ENCODE assay signal across 8 mouse cellular contexts in genomic region chrX:72819594-72819993, GRCm38 (mm10). TPM values are rescaled to one million over a fixed set of nuclear protein-coding genes. Genes with fewer than 3 reads are reported as not detected.
DNase-seq lines count a peak whose midpoint lies in the region; ATAC-seq lines count a peak whose summit lies in the region.

No protein-coding gene starts in this region.

- H3K4me3 ChIP-seq in midbrain, embryonic 14.5 days (replicated peaks; ENCODE audit: low read depth, low read length) = no peak overlapping the region

- no peaks in the 10 kb centered on the region for H3K9me3 ChIP-seq in midbrain, embryonic 14.5 days (ENCODE audit: control insufficient read depth, low read length)

- no peaks in the 10 kb centered on the region for H3K4me1 ChIP-seq in midbrain, embryonic 14.5 days (ENCODE audit: control insufficient read depth, insufficient read depth, low read length)

- H3K27me3 ChIP-seq in midbrain, embryonic 14.5 days (ENCODE audit: control insufficient read depth, insufficient read depth, low read length) = no peaks in the 10 kb centered on the region

- no peak overlapping the region for H3K4me2 ChIP-seq in midbrain, embryonic 14.5 days (ENCODE audit: low read length)

- no peaks in the 10 kb centered on the region for H3K36me3 ChIP-seq in midbrain, embryonic 14.5 days (ENCODE audit: control insufficient read depth, insufficient read depth, low read length)

- no peak overlapping the region for H3K9ac ChIP-seq in midbrain, embryonic 14.5 days (replicated peaks; ENCODE audit: low read length)

- H3K27ac ChIP-seq in midbrain, embryonic 14.5 days (replicated peaks; ENCODE audit: low read depth, low read length) = no peak overlapping the region

- no peak for ATAC-seq in CD4-positive, CD25-positive, alpha-beta regulatory T cell, adult 4 months
- ATAC-seq in midbrain, embryonic 14.5 days (ENCODE audit: low FRiP score, low TSS enrichment) = no peak; the same call in 1 of the 2 replicates

- intact Hi-C loops in heart, postnatal 14 days (cut with DNase I) = loop anchor here (1.0 to 5.0 kb wide), 2 partner anchors 807 to 1171 kb away; no protein-coding TSS in a partner anchor

- WGBS in midbrain, embryonic 14.5 days = 3% methylated on average over 5 of the region's 5 CpGs

- peak; percentile 57 for DNase-seq in CD4-positive, CD25-positive, alpha-beta regulatory T cell, adult 2 months (ENCODE audit: low read depth, low spot score)
- DNase-seq in adrenal gland, adult 2 months = peak; percentile 48
- peak; percentile 75 for DNase-seq in embryo, embryonic 11 days
- peak; percentile 64 to 82 for DNase-seq in heart, postnatal 14 days
- peak; percentile 42 to 73 for DNase-seq in left cerebral cortex, adult 8-10 months (ENCODE audit: low spot score in 2 of 2)
- peak; percentile 90 for DNase-seq in midbrain, embryonic 14.5 days
- peak; percentile 13 to 78 for DNase-seq in spleen, postnatal 4 days (ENCODE audit: low spot score in 2 of 2)

RNA-seq across cellular contexts. Expression of gene Gabrq, which starts 5.4 kb away (rescaled TPM):
- polyA plus RNA-seq in CD4-positive, CD25-positive, alpha-beta regulatory T cell, adult 4 months (2017; shearing (Covaris generic)) = not detected
- total RNA-seq in adrenal gland, adult 2 months (2021) = under 1 TPM in 1 of 2 experiments, not detected in 1; 0.35 TPM
- 0.13 and 0.15 TPM in 2 replicates for polyA plus RNA-seq in adrenal gland, adult 2 months (2012; rRNA removed)
- total RNA-seq in heart, postnatal 14 days (2021) = under 1 TPM in 1 of 2 experiments, not detected in 1; 0.12 TPM
- 1 to 10 TPM; 1.5 to 3.2 (median 2.1) TPM for total RNA-seq in left cerebral cortex, adult 8-10 months (2022)
- polyA plus RNA-seq in midbrain, embryonic 14.5 days (2014; fragmentation: Nextera tagmentation; extraction: Ambion mirVana) = 3.2 and 4.1 TPM in 2 replicates
